Mouse (Mus musculus): ENCODE data around the gene Ccdc8.

- TF ChIP-seq CTCF (IDR thresholded peaks at IDR 0.05; ENCODE audit: control insufficient read depth, insufficient read depth, insufficient read length) (no peak), USF1 (IDR thresholded peaks at IDR 0.05; ENCODE audit: low read depth) (no peak)
These were observed 35.3 kb downstream of the Ccdc8 start, which contains the start of gene Ppp5c for GRCm38 (mm10) chr7:17027588-17028343.
